Mouse (Mus musculus) MEL (cell line): Measurements from ENCODE around the gene Fermt3. TPM values are rescaled to one million over a fixed set of nuclear protein-coding genes. Genes with fewer than 3 reads are reported as not detected.
A peak's percentile ranks its signal among the peaks of the same experiment; 100 is the strongest.

ENCODE experiments used
- DNase-seq: peaks from one replicate; pipeline ENCODE4 v3.0.0; 2011; ENCODE audit warnings: low read depth, low spot score
- H3K27ac ChIP-seq: 2 replicates; pipeline ENCODE4 v1.5.1; 2012; ENCODE audit warnings: low read depth, mild to moderate bottlenecking, control low read depth, low read length, moderate library complexity; ENCODE audit not compliant: control insufficient read depth
- H3K27me3 ChIP-seq, 2 experiments: fragments of 150-350 bp in 1 of 2; sonication (generic) in 1 of 2; 2 replicates each; pipeline ENCODE4 v1.6.1; 2012; ENCODE audit warnings: low read length in 2 of 2, mild to moderate bottlenecking in 2 of 2, improper control_type of control experiment in 1 of 2, moderate library complexity in 1 of 2; ENCODE audit not compliant: insufficient read depth in 2 of 2, control insufficient read depth in 1 of 2
- H3K36me3 ChIP-seq, 2 experiments: 2 replicates each; pipeline ENCODE4 v1.6.1; 2012 to 2014; ENCODE audit warnings: low read length in 2 of 2, improper control_type of control experiment in 1 of 2, inconsistent platforms in 1 of 2, mild to moderate bottlenecking in 1 of 2; ENCODE audit not compliant: insufficient read depth in 2 of 2, control insufficient read depth in 1 of 2
- H3K4me1 ChIP-seq, 2 experiments: fragments of 150-350 bp in 1 of 2; sonication (generic) in 1 of 2; 2 replicates each; pipeline ENCODE4 v1.6.1; 2012; ENCODE audit warnings: low read length in 2 of 2, improper control_type of control experiment in 1 of 2, mild to moderate bottlenecking in 1 of 2; ENCODE audit not compliant: insufficient read depth in 2 of 2, control insufficient read depth in 1 of 2
- H3K4me3 ChIP-seq, 2 experiments: fragments of 150-350 bp in 1 of 2; sonication (generic) in 1 of 2; 2 replicates each; pipeline ENCODE4 v1.5.1; 2012; ENCODE audit warnings: low read depth in 2 of 2, low read length in 2 of 2, mild to moderate bottlenecking in 2 of 2, moderate library complexity in 2 of 2, control low read depth in 1 of 2, improper control_type of control experiment in 1 of 2; ENCODE audit not compliant: control insufficient read depth in 1 of 2, insufficient read depth in 1 of 2
- H3K79me2 ChIP-seq: 2 replicates; pipeline ENCODE4 v1.6.1; 2012; ENCODE audit warnings: mild to moderate bottlenecking, low read length, moderate library complexity; ENCODE audit not compliant: control insufficient read depth, poor library complexity, insufficient read depth
- H3K9ac ChIP-seq: 2 replicates; pipeline ENCODE4 v1.6.1; 2012; ENCODE audit warnings: low read depth, mild to moderate bottlenecking, control low read depth, low read length, moderate library complexity; ENCODE audit not compliant: control insufficient read depth, poor library complexity, severe bottlenecking
- H3K9me3 ChIP-seq: fragments of 150-350 bp; sonication (generic); replicated peaks from 2 replicates; pipeline ENCODE4 v1.6.1; 2012; ENCODE audit warnings: mild to moderate bottlenecking, low read length, improper control_type of control experiment, moderate library complexity; ENCODE audit not compliant: insufficient read depth
- CTCF ChIP-seq, 3 experiments: IDR thresholded peaks in 2 of 3; conservative IDR thresholded peaks in 1 of 3; 2 replicates each; pipeline ENCODE4 v1.5.1; 2011 to 2012; ENCODE audit warnings: low read length in 3 of 3, low read depth in 2 of 3, mild to moderate bottlenecking in 2 of 3, improper control_type of control experiment in 1 of 3, inconsistent platforms in 1 of 3, mixed read lengths in 1 of 3, moderate library complexity in 1 of 3; ENCODE audit not compliant: control insufficient read depth in 1 of 3, insufficient read depth in 1 of 3, poor library complexity in 1 of 3, severe bottlenecking in 1 of 3
- E2F4 ChIP-seq: IDR thresholded peaks from 2 replicates; pipeline ENCODE4 v1.6.1; 2011; ENCODE audit warnings: low read depth, low read length, improper control_type of control experiment, borderline replicate concordance
- EP300 ChIP-seq, 2 experiments: IDR thresholded peaks; 2 replicates each; pipeline ENCODE4 v1.6.1; 2011; ENCODE audit warnings: improper control_type of control experiment in 2 of 2, low read length in 2 of 2, low read depth in 1 of 2, mild to moderate bottlenecking in 1 of 2
- GABPA ChIP-seq: IDR thresholded peaks from 2 replicates; pipeline ENCODE4 v1.6.1; 2012; ENCODE audit warnings: low read depth, mild to moderate bottlenecking, inconsistent platforms, low read length, improper control_type of control experiment, moderate library complexity
- GATA1 ChIP-seq: IDR thresholded peaks from 2 replicates; pipeline ENCODE4 v1.6.1; 2011; ENCODE audit warnings: low read depth, low read length, improper control_type of control experiment
- HCFC1 ChIP-seq: IDR thresholded peaks from 2 replicates; pipeline ENCODE4 v1.6.1; 2012; ENCODE audit warnings: low read depth, mild to moderate bottlenecking, inconsistent platforms, low read length, improper control_type of control experiment, moderate library complexity
- MAX ChIP-seq: IDR thresholded peaks from 2 replicates; pipeline ENCODE4 v1.6.1; 2011; ENCODE audit warnings: low read length, improper control_type of control experiment
- MAZ ChIP-seq: IDR thresholded peaks from 2 replicates; pipeline ENCODE4 v1.6.1; 2012; ENCODE audit warnings: low read depth, mild to moderate bottlenecking, inconsistent platforms, low read length, improper control_type of control experiment
- MEF2A ChIP-seq: IDR thresholded peaks from 2 replicates; pipeline ENCODE4 v1.6.1; 2014; ENCODE audit warnings: low read depth, mild to moderate bottlenecking, inconsistent platforms, low read length, improper control_type of control experiment; ENCODE audit not compliant: poor library complexity, insufficient replicate concordance, severe bottlenecking; ENCODE audit errors: extremely low read depth
- MXI1 ChIP-seq: IDR thresholded peaks from 2 replicates; pipeline ENCODE4 v1.6.1; 2011; ENCODE audit warnings: mild to moderate bottlenecking, low read depth, low read length, improper control_type of control experiment
- MYC ChIP-seq: IDR thresholded peaks from 2 replicates; pipeline ENCODE4 v1.6.1; 2011; ENCODE audit warnings: low read depth, mild to moderate bottlenecking, low read length, improper control_type of control experiment, moderate library complexity
- POLR2A ChIP-seq, 2 experiments: IDR thresholded peaks; 2 replicates each; pipeline ENCODE4 v1.6.1; 2011 to 2012; ENCODE audit warnings: low read length in 2 of 2, mild to moderate bottlenecking in 2 of 2, control low read depth in 1 of 2, improper control_type of control experiment in 1 of 2, low read depth in 1 of 2, moderate library complexity in 1 of 2; ENCODE audit not compliant: control insufficient read depth in 1 of 2, insufficient read depth in 1 of 2, poor library complexity in 1 of 2
- RAD21 ChIP-seq: IDR thresholded peaks from 2 replicates; pipeline ENCODE4 v1.6.1; 2011; ENCODE audit warnings: mild to moderate bottlenecking, low read depth, low read length, improper control_type of control experiment
- RCOR1 ChIP-seq: IDR thresholded peaks from 2 replicates; pipeline ENCODE4 v1.6.1; 2012; ENCODE audit warnings: low read depth, mild to moderate bottlenecking, inconsistent platforms, low read length, improper control_type of control experiment
- SIN3A ChIP-seq: IDR thresholded peaks from 2 replicates; pipeline ENCODE4 v1.6.1; 2012; ENCODE audit warnings: low read length, improper control_type of control experiment, inconsistent platforms
- SMC3 ChIP-seq: IDR thresholded peaks from 2 replicates; pipeline ENCODE4 v1.6.1; 2011; ENCODE audit warnings: low read depth, low read length, improper control_type of control experiment
- TAL1 ChIP-seq: IDR thresholded peaks from 2 replicates; pipeline ENCODE4 v1.6.1; 2012; ENCODE audit warnings: mild to moderate bottlenecking, inconsistent platforms, low read length, moderate library complexity, mixed read lengths
- USF2 ChIP-seq, 2 experiments: IDR thresholded peaks; 2 replicates each; pipeline ENCODE4 v1.6.1; 2011 to 2012; ENCODE audit warnings: improper control_type of control experiment in 2 of 2, low read length in 2 of 2, borderline replicate concordance in 1 of 2, inconsistent platforms in 1 of 2, low read depth in 1 of 2, mild to moderate bottlenecking in 1 of 2; ENCODE audit not compliant: insufficient read depth in 1 of 2
- ZC3H11A ChIP-seq: IDR thresholded peaks from 2 replicates; pipeline ENCODE4 v1.6.1; 2012; ENCODE audit warnings: low read depth, mild to moderate bottlenecking, inconsistent platforms, low read length, improper control_type of control experiment
- polyA plus RNA-seq, 2 experiments: library from polyadenylated mRNA; stranded (reverse) in 1 of 2; unstranded in 1 of 2; fragments of >175 nt in 1 of 2; fragments of >200 nt in 1 of 2; gene quantifications; 2 replicates each; pipeline versions ENCODE4 v1.2.1 to v1.2.4; 2012; ENCODE audit warnings: low replicate concordance in 2 of 2, low read depth in 1 of 2; ENCODE audit not compliant: insufficient read length in 2 of 2, insufficient read depth in 1 of 2, missing spikeins in 1 of 2
- total RNA-seq: library from RNA; depleted of rRNA; stranded (reverse); fragments of 300-350 nt; gene quantifications from 2 replicates; pipeline ENCODE4 v1.2.3, GENCODE M21; 2012

The Fermt3 gene
- total and polyA plus RNA-seq, 3 experiments: 244 to 329 (median 327) TPM

DNA sequence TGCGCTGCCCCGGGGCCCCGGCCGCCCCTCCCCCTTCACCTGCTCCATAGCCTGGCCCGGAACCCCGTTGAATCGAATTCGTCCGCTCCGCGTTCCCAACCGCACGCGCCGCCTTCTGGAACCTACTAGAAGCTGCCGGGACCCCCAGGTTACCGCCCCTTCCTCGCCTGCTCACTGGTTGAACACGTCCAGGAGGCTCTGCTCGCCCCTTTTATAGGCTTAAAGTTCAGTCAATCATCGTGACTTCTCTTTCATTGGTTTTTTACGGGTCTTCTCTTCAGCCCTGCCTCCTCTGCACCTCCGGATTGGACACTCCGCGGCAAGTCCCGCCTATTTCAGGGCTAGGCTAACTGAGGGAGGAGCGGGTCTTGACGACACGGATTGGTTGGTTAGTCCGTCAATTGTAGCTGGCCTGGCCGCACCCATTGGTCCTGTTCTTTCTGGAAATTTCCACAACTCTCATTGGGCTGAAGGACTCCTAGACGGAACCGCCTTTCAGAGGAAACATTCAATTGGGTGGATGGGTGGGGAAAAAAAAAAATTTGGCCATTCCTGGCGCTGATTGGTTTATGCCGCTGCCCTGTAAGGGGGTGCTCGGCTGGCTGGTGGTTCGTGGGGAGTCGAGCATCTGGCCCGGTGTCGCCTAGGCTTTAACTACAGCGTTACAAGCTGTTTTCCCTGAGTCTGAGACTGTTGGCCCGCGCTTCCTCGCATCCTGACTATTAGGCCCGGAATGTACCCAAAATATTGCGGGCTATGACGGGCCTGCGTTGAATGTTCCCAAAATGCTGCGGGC, 20.8 kb upstream of the Fermt3 start, which contains the start of gene Stip1 (continued):
- TF ChIP-seq HCFC1 (peak; percentile 77), E2F4 (no peak), CTCF (IDR thresholded peaks at IDR 0.05 in 2 of 3, conservative IDR thresholded peaks at IDR 0.05 in 1 of 3; ENCODE audit: control insufficient read depth in 1 of 3, insufficient read depth in 1 of 3, low read depth in 2 of 3, low read length in 3 of 3, poor library complexity in 1 of 3, severe bottlenecking in 1 of 3) (peak in 2 of 3 experiments; percentile 27 to 35; a peak in 5 of 6 replicates), MEF2A (no peak), MAZ (no peak), SMC3 (no peak)

DNA sequence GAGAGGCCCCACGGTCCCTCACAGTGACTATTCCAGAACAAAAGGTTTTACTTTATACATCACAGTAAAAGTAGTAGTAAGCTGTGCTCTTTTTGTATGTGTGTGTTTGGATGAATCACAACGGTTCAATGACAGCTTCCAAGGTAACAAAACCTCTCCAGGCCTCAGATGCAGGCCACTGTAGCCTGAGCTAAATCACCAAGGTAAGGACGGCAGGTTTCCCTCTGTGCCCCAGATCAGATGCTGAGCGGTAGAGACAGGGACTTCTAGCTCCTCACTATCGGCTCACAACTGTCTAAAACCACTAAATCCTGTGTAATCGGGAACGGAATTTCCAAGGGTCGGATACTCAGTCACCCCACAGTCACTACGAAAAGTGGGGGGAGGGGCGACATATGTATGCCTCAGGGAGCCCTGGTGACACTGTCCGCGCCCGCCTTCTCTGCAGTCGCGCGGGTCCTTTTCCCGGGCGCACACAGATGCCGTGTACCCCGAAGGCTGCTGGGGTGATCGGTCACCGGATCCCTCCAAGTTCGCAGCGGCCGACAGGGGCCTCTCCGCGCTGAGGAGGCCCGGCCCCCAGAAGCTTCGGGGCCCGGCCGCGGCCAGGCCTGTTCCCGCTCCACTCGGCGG, 19.9 kb upstream of the Fermt3 start:
- DNase-seq: peak; percentile 77
- H3K9ac ChIP-seq: peak overlapping the region; percentile 97
- TF ChIP-seq RCOR1 (no peak), ZC3H11A (no peak), MYC (0 out of 2 replicates have a peak, but pooled peaks have one; percentile 10), USF2 (IDR thresholded peaks at IDR 0.05; ENCODE audit: borderline replicate concordance in 1 of 2, insufficient read depth in 1 of 2, low read depth in 1 of 2, low read length in 2 of 2) (no peak), GATA1 (no peak), SIN3A (0 out of 2 replicates have a peak, but pooled peaks have one; percentile 31), MAX (peak; percentile 48; the same call in 1 of the 2 replicates), RAD21 (no peak), POLR2A (IDR thresholded peaks at IDR 0.05; ENCODE audit: control insufficient read depth in 1 of 2, insufficient read depth in 1 of 2, low read depth in 1 of 2, low read length in 2 of 2, poor library complexity in 1 of 2) (no peak), TAL1 (no peak), MXI1 (peak; percentile 77), GABPA (no peak), EP300 (IDR thresholded peaks at IDR 0.05; ENCODE audit: low read depth in 1 of 2, low read length in 2 of 2) (0 out of 4 replicates have a peak, but pooled peaks of 1 of the 2 experiments have one; percentile 3)
- H3K36me3 ChIP-seq: peaks cover 9 to 23% of the 10 kb centered on the region in 2 experiments
- peak overlapping the region; percentile 85 to 90 for H3K4me3 ChIP-seq
- peaks cover 0 to 20% of the 10 kb centered on the region in 2 experiments; a peak in 3 of 4 replicates for H3K4me1 ChIP-seq
- peaks cover 43% of the 10 kb centered on the region for H3K79me2 ChIP-seq
- peak overlapping the region; percentile 54 for H3K27ac ChIP-seq
- no peaks in the 10 kb centered on the region for H3K9me3 ChIP-seq
- H3K27me3 ChIP-seq: no peaks in the 10 kb centered on the region
